Mouse (Mus musculus) midbrain, embryonic 16.5 days (tissue): ENCODE measurements at regions not wholly inside any gene's neighbourhood (a gene's known extent, or its start where the extent isn't known, plus 50 kb on each side); places are given as distances from the start of the nearest gene placed in this dataset.

Experiments
- ATAC-seq: fragments of 200-750 bp; cut with Nextera tagmentation; 2 replicates; pipeline ENCODE4 v1.8.0; 2017; ENCODE audit warnings: moderate TSS enrichment
- H3K27ac ChIP-seq: fragments of 300-500 bp; sonication (generic); 2 replicates; pipeline ENCODE4 v1.5.1; 2014; ENCODE audit warnings: mild to moderate bottlenecking, low read length, mixed read lengths
- H3K27me3 ChIP-seq: fragments of 300-500 bp; sonication (generic); 2 replicates; pipeline ENCODE4 v1.6.1; 2014; ENCODE audit warnings: low read depth, low read length, mixed read lengths; ENCODE audit not compliant: control insufficient read depth, insufficient read depth
- H3K36me3 ChIP-seq: fragments of 300-500 bp; sonication (generic); 2 replicates; pipeline ENCODE4 v1.6.1; 2014; ENCODE audit warnings: mild to moderate bottlenecking, low read length, moderate library complexity, mixed read lengths; ENCODE audit not compliant: control insufficient read depth, insufficient read depth
- H3K4me1 ChIP-seq: fragments of 300-500 bp; sonication (generic); 2 replicates; pipeline ENCODE4 v1.6.1; 2014; ENCODE audit warnings: mild to moderate bottlenecking, low read length, mixed read lengths; ENCODE audit not compliant: control insufficient read depth, insufficient read depth
- H3K4me2 ChIP-seq: fragments of 300-500 bp; sonication (generic); 2 replicates; pipeline ENCODE4 v1.6.1; 2014; ENCODE audit warnings: mild to moderate bottlenecking, low read length, mixed read lengths
- H3K4me3 ChIP-seq: fragments of 300-500 bp; sonication (generic); 2 replicates; pipeline ENCODE4 v1.5.1; 2014; ENCODE audit warnings: low read depth, mild to moderate bottlenecking, low read length, moderate library complexity, mixed read lengths
- H3K9ac ChIP-seq: fragments of 300-500 bp; sonication (generic); 2 replicates; pipeline ENCODE4 v1.6.1; 2014; ENCODE audit warnings: low read depth, low read length, mixed read lengths
- H3K9me3 ChIP-seq: fragments of 300-500 bp; sonication (generic); replicated peaks from 2 replicates; pipeline ENCODE4 v1.6.1; 2014; ENCODE audit warnings: mild to moderate bottlenecking, low read length, mixed read lengths; ENCODE audit not compliant: control insufficient read depth, poor library complexity, severe bottlenecking
- WGBS: fragments of 180-500 bp; shearing (Covaris S2); extraction: QIAGEN DNeasy Blood & Tissue Kit; methylation state at CpG from one replicate; pipeline ENCODE4 v1.1.7; 2014; 5-methylcytosine and 5-hydroxymethylcytosine counted together

GRCm38 (mm10) chr13:116795041-116795440 is 230.3 kb downstream of the Parp8 start:
- H3K27me3 ChIP-seq = no peaks in the 10 kb centered on the region
- no peaks in the 10 kb centered on the region for H3K4me1 ChIP-seq
- no peak for ATAC-seq
- H3K9me3 ChIP-seq = no peaks in the 10 kb centered on the region
- no peak overlapping the region for H3K9ac ChIP-seq
- no peak overlapping the region for H3K4me2 ChIP-seq
- no peak overlapping the region for H3K4me3 ChIP-seq
- H3K27ac ChIP-seq = no peak overlapping the region
- 39% methylated on average over 2 of the region's 2 CpGs for WGBS
- H3K36me3 ChIP-seq = no peaks in the 10 kb centered on the region

- Histone ChIP-seq H3K4me3 (no peak overlapping the region), H3K4me2 (no peak overlapping the region), H3K36me3 (no peaks in the 10 kb centered on the region), H3K27me3 (no peaks in the 10 kb centered on the region), H3K4me1 (no peaks in the 10 kb centered on the region), H3K9ac (no peak overlapping the region), H3K27ac (no peak overlapping the region), H3K9me3 (no peaks in the 10 kb centered on the region)
- ATAC-seq = no peak
These were observed 243.7 kb downstream of the Parp8 start for GRCm38 (mm10) chr13:116781616-116782015.

- Histone ChIP-seq H3K27me3 (no peaks in the 10 kb centered on the region), H3K4me1 (no peaks in the 10 kb centered on the region), H3K27ac (no peak overlapping the region), H3K4me3 (no peak overlapping the region), H3K9ac (no peak overlapping the region), H3K4me2 (no peak overlapping the region), H3K36me3 (no peaks in the 10 kb centered on the region), H3K9me3 (no peaks in the 10 kb centered on the region)
- ATAC-seq = no peak
- WGBS = 89% methylated on average over 3 of the region's 3 CpGs
These were observed 259.8 kb downstream of the Parp8 start for GRCm38 (mm10) chr13:116765491-116765890.

GRCm38 (mm10) chr13:116759912-116760311 is 265.4 kb downstream of the Parp8 start:
- H3K36me3 ChIP-seq = no peaks in the 10 kb centered on the region
- no peaks in the 10 kb centered on the region for H3K4me1 ChIP-seq
- no peaks in the 10 kb centered on the region for H3K9me3 ChIP-seq
- no peak for ATAC-seq
- H3K4me2 ChIP-seq = no peak overlapping the region
- H3K27ac ChIP-seq = no peak overlapping the region
- H3K27me3 ChIP-seq = no peaks in the 10 kb centered on the region
- no peak overlapping the region for H3K9ac ChIP-seq
- H3K4me3 ChIP-seq = no peak overlapping the region
- 92% methylated on average over 2 of the region's 2 CpGs for WGBS

- H3K9ac ChIP-seq = no peak overlapping the region
- 90% methylated on average over 4 of the region's 4 CpGs for whole genome bisulfite sequencing
- H3K9me3 ChIP-seq = no peaks in the 10 kb centered on the region
- H3K4me2 ChIP-seq = no peak overlapping the region
- no peak overlapping the region for H3K4me3 ChIP-seq
- no peaks in the 10 kb centered on the region for H3K36me3 ChIP-seq
- H3K27me3 ChIP-seq = no peaks in the 10 kb centered on the region
- H3K27ac ChIP-seq = no peak overlapping the region
- ATAC-seq = no peak
- H3K4me1 ChIP-seq = no peaks in the 10 kb centered on the region
These were observed 284.5 kb downstream of the Parp8 start for GRCm38 (mm10) chr13:116740825-116741224.

GRCm38 (mm10) chr13:116723361-116724153 is 301.8 kb downstream of the Parp8 start:
- Histone ChIP-seq H3K4me2 (no peak overlapping the region), H3K4me3 (no peak overlapping the region), H3K4me1 (0 out of 2 replicates have a peak, but pooled peaks cover 2% of the 10 kb centered on the region), H3K27ac (no peak overlapping the region), H3K27me3 (no peaks in the 10 kb centered on the region), H3K9ac (no peak overlapping the region), H3K36me3 (no peaks in the 10 kb centered on the region), H3K9me3 (no peaks in the 10 kb centered on the region)
- WGBS = 57% methylated on average over 14 of the region's 14 CpGs
- peak; percentile 73; the same call in 1 of the 2 replicates for ATAC-seq

- no peak overlapping the region for H3K9ac ChIP-seq
- H3K9me3 ChIP-seq = no peaks in the 10 kb centered on the region
- 13% methylated on average over 5 of the region's 5 CpGs for WGBS
- peaks cover 7% of the 10 kb centered on the region; the same call in 1 of the 2 replicates for H3K4me1 ChIP-seq
- no peak overlapping the region for H3K4me2 ChIP-seq
- no peaks in the 10 kb centered on the region for H3K36me3 ChIP-seq
- H3K4me3 ChIP-seq = no peak overlapping the region
- peak; percentile 54; the same call in 1 of the 2 replicates for ATAC-seq
- H3K27ac ChIP-seq = no peak overlapping the region
- peaks cover 24% of the 10 kb centered on the region for H3K27me3 ChIP-seq
These were observed 310.5 kb downstream of the Parp8 start for GRCm38 (mm10) chr13:116714809-116715208.

- under 1% methylated on average over 24 of the region's 24 CpGs for WGBS
- ATAC-seq = peak; percentile 90
- H3K4me3 ChIP-seq = peak overlapping the region; percentile 24
- no peaks in the 10 kb centered on the region for H3K36me3 ChIP-seq
- H3K27me3 ChIP-seq = peaks cover 39% of the 10 kb centered on the region
- no peak overlapping the region for H3K27ac ChIP-seq
- H3K4me2 ChIP-seq = peak overlapping the region; percentile 52
- H3K4me1 ChIP-seq = peaks cover 7% of the 10 kb centered on the region; the same call in 1 of the 2 replicates
- H3K9me3 ChIP-seq = no peaks in the 10 kb centered on the region
- peak overlapping the region; percentile 18; the same call in 1 of the 2 replicates for H3K9ac ChIP-seq
These were observed 313.3 kb downstream of the Parp8 start for GRCm38 (mm10) chr13:116711866-116712593.
